Mouse (Mus musculus) CH12.LX (cell line): ENCODE measurements around the gene 1600014C10Rik. TPM values are rescaled to one million over a fixed set of nuclear protein-coding genes. Genes with fewer than 3 reads are reported as not detected.

Source experiments
- DNase-seq: peaks from one replicate; pipeline ENCODE4 v3.0.0-alpha.2; 2013; ENCODE audit errors: extremely low read depth
- H3K27ac ChIP-seq: 2 replicates; pipeline ENCODE4 v1.5.1; 2012; ENCODE audit warnings: low read depth, mild to moderate bottlenecking, control low read depth, moderate library complexity; ENCODE audit not compliant: insufficient read depth
- H3K27me3 ChIP-seq: replicated peaks from 2 replicates; pipeline ENCODE3; 2012; ENCODE audit warnings: inconsistent platforms
- H3K36me3 ChIP-seq, 2 experiments: replicated peaks in 1 of 2; 2 replicates each; pipeline versions ENCODE3 to v1.6.1; 2012; ENCODE audit warnings: inconsistent platforms in 1 of 2, low read length in 1 of 2, mild to moderate bottlenecking in 1 of 2, mixed read lengths in 1 of 2, moderate library complexity in 1 of 2; ENCODE audit not compliant: control insufficient read depth in 1 of 2, insufficient read depth in 1 of 2
- H3K4me1 ChIP-seq, 2 experiments: 2 replicates each; pipeline ENCODE4 v1.6.1; 2012; ENCODE audit warnings: inconsistent platforms in 1 of 2, moderate library complexity in 1 of 2; ENCODE audit not compliant: insufficient read depth in 2 of 2, control insufficient read depth in 1 of 2
- H3K4me2 ChIP-seq: 2 replicates; pipeline ENCODE4 v1.6.1; 2012; ENCODE audit warnings: low read depth, mild to moderate bottlenecking, control low read depth; ENCODE audit not compliant: poor library complexity, insufficient read depth, severe bottlenecking
- H3K4me3 ChIP-seq, 3 experiments: fragments of 150-350 bp in 1 of 3; sonication (generic) in 1 of 3; replicated peaks in 1 of 3; 2 replicates each; pipeline versions ENCODE3 to v1.5.1; 2011 to 2012; ENCODE audit warnings: low read depth in 2 of 3, low read length in 2 of 3, mild to moderate bottlenecking in 2 of 3, moderate library complexity in 2 of 3, control low read depth in 1 of 3, improper control_type of control experiment in 1 of 3, inconsistent platforms in 1 of 3, mixed read lengths in 1 of 3; ENCODE audit not compliant: poor library complexity in 1 of 3
- H3K79me2 ChIP-seq: replicated peaks from 2 replicates; pipeline ENCODE4 v1.6.1; 2012; ENCODE audit warnings: mild to moderate bottlenecking, moderate library complexity; ENCODE audit not compliant: control insufficient read depth, poor library complexity, insufficient read depth, severe bottlenecking; ENCODE audit errors: extremely low read depth
- H3K9ac ChIP-seq: 2 replicates; pipeline ENCODE4 v1.6.1; 2012; ENCODE audit warnings: low read depth, mild to moderate bottlenecking, control low read depth, moderate library complexity; ENCODE audit not compliant: insufficient read depth
- H3K9me3 ChIP-seq: replicated peaks from 2 replicates; pipeline ENCODE3; 2012; ENCODE audit warnings: low read length, inconsistent platforms, mixed read lengths
- CTCF ChIP-seq, 2 experiments: IDR thresholded peaks in 1 of 2; conservative IDR thresholded peaks in 1 of 2; 2 replicates each; pipeline ENCODE4 v1.5.1; 2011 to 2012; ENCODE audit warnings: low read depth in 2 of 2, low read length in 2 of 2, improper control_type of control experiment in 1 of 2, inconsistent platforms in 1 of 2, mild to moderate bottlenecking in 1 of 2, moderate library complexity in 1 of 2
- E2F4 ChIP-seq: IDR thresholded peaks from 2 replicates; pipeline ENCODE4 v1.6.1; 2011; ENCODE audit warnings: low read depth, low read length, improper control_type of control experiment; ENCODE audit not compliant: insufficient replicate concordance
- ELF1 ChIP-seq: IDR thresholded peaks from 2 replicates; pipeline ENCODE4 v1.6.1; 2014; ENCODE audit warnings: low read depth, mild to moderate bottlenecking, inconsistent platforms, low read length, improper control_type of control experiment
- IRF4 ChIP-seq: IDR thresholded peaks from 2 replicates; pipeline ENCODE4 v1.6.1; 2014; ENCODE audit warnings: low read depth, mild to moderate bottlenecking, inconsistent platforms, low read length, improper control_type of control experiment
- JUN ChIP-seq: IDR thresholded peaks from 2 replicates; pipeline ENCODE4 v1.6.1; 2011; ENCODE audit warnings: low read depth, mild to moderate bottlenecking, low read length, improper control_type of control experiment, moderate library complexity; ENCODE audit not compliant: insufficient read depth
- MAFK ChIP-seq: IDR thresholded peaks from 2 replicates; pipeline ENCODE4 v1.6.1; 2011; ENCODE audit warnings: low read length, improper control_type of control experiment; ENCODE audit not compliant: insufficient replicate concordance
- NELFE ChIP-seq: IDR thresholded peaks from 2 replicates; pipeline ENCODE4 v1.6.1; 2011; ENCODE audit warnings: low read depth, low read length, improper control_type of control experiment
- NRF1 ChIP-seq: IDR thresholded peaks from 2 replicates; pipeline ENCODE4 v1.6.1; 2014; ENCODE audit warnings: low read depth, mild to moderate bottlenecking, inconsistent platforms, low read length, improper control_type of control experiment, moderate library complexity
- POLR2A ChIP-seq: IDR thresholded peaks from 2 replicates; pipeline ENCODE4 v1.6.1; 2011; ENCODE audit warnings: low read depth, mild to moderate bottlenecking, improper control_type of control experiment, low read length
- RAD21 ChIP-seq: IDR thresholded peaks from 2 replicates; pipeline ENCODE4 v1.6.1; 2011; ENCODE audit warnings: low read depth, mild to moderate bottlenecking, low read length, improper control_type of control experiment, moderate library complexity
- SIN3A ChIP-seq: IDR thresholded peaks from 2 replicates; pipeline ENCODE4 v1.6.1; 2012; ENCODE audit warnings: low read length, improper control_type of control experiment, inconsistent platforms
- SMC3 ChIP-seq: IDR thresholded peaks from 2 replicates; pipeline ENCODE4 v1.6.1; 2011; ENCODE audit warnings: low read depth, low read length, improper control_type of control experiment
- TBP ChIP-seq: conservative IDR thresholded peaks from 2 replicates; pipeline ENCODE4 v1.6.1; 2011; ENCODE audit warnings: low read depth, low read length, improper control_type of control experiment
- TCF12 ChIP-seq: IDR thresholded peaks from 2 replicates; pipeline ENCODE4 v1.6.1; 2014; ENCODE audit warnings: low read depth, mild to moderate bottlenecking, inconsistent platforms, low read length, improper control_type of control experiment
- ZC3H11A ChIP-seq: IDR thresholded peaks from 2 replicates; pipeline ENCODE4 v1.6.1; 2012; ENCODE audit warnings: low read depth, mild to moderate bottlenecking, inconsistent platforms, low read length, improper control_type of control experiment
- ZKSCAN1 ChIP-seq: IDR thresholded peaks from 2 replicates; pipeline ENCODE4 v1.6.1; 2012; ENCODE audit warnings: low read depth, inconsistent platforms, low read length, improper control_type of control experiment, borderline replicate concordance
- ZMIZ1 ChIP-seq: IDR thresholded peaks from 2 replicates; pipeline ENCODE4 v1.6.1; 2012; ENCODE audit warnings: low read depth, mild to moderate bottlenecking, inconsistent platforms, low read length, improper control_type of control experiment
- dilution Hi-C: fragments of 300-500 bp; cut with MboI; formaldehyde crosslinking; loops from 2 replicates; pipeline ENCODE4 v1.14.3; 2020; ENCODE audit warnings: low sequenced_read_pairs; ENCODE audit not compliant: extremely low pct_unique_long_range_greater_than_20kb, extremely low pct_ligation_motif_present
- in situ Hi-C: fragments of 300-500 bp; cut with MboI; formaldehyde crosslinking; loops from 3 replicates; pipeline ENCODE4 v1.14.3; 2019; ENCODE audit warnings: low sequenced_read_pairs, low pct_ligation_motif_present, low pct_unique_long_range_greater_than_20kb, mixed read lengths
- polyA plus RNA-seq: library from polyadenylated mRNA; unstranded; fragments of >175 nt; gene quantifications from 2 replicates; pipeline ENCODE4 v1.2.1, GENCODE M21; 2012; ENCODE audit warnings: low read depth; ENCODE audit not compliant: insufficient read length
- total RNA-seq, 2 experiments: library from RNA; depleted of rRNA; stranded (reverse); fragments of 300-350 nt in 1 of 2; fragments of >200 nt in 1 of 2; gene quantifications; 2 replicates each; pipeline ENCODE4 v1.2.3; 2012 to 2014

The 1600014C10Rik gene
- total and polyA plus RNA-seq, 3 experiments = 7.4 to 10.6 (median 10.3) TPM

DNA sequence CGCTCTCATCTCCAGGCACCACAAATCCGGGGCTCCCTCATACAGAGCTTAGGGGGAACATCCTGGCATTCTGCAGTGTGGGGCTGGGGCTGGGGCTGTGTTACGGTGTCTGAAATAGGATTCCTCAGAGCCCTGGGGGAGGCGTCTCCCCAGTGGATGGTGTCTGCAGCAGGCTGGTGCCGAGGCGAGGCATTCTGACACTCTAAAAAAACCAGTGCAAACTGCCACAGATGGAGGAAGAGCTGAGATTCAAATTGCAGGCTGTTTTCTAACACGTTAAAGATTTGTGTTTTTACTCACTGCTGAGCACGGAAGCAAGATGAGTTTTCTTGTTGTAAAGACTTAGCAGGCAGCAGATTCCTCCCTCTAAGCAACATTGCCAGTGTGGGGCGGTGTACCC is 42.7 kb upstream of the 1600014C10Rik start:
- no peak overlapping the region for H3K9ac ChIP-seq
- H3K79me2 ChIP-seq = no peaks in the 10 kb centered on the region
- no peak for DNase-seq
- H3K4me2 ChIP-seq = no peak overlapping the region
- H3K4me3 ChIP-seq = no peak overlapping the region
- dilution Hi-C loops (no loop called here), in situ Hi-C loops (no loop called here)
- no peaks in the 10 kb centered on the region for H3K9me3 ChIP-seq
- H3K27me3 ChIP-seq = no peaks in the 10 kb centered on the region
- no peaks in the 10 kb centered on the region for H3K36me3 ChIP-seq
- no peak overlapping the region for H3K27ac ChIP-seq
- peaks cover 0 to 33% of the 10 kb centered on the region in 2 experiments; a peak in 2 of 4 replicates for H3K4me1 ChIP-seq
- TF ChIP-seq E2F4 (no peak), ZKSCAN1 (no peak), IRF4 (no peak), TCF12 (no peak), NRF1 (no peak), TBP (no peak), MAFK (no peak), NELFE (no peak), POLR2A (no peak), JUN (no peak)
- TF ChIP-seq, all 38 proteins: peak for 0

DNA sequence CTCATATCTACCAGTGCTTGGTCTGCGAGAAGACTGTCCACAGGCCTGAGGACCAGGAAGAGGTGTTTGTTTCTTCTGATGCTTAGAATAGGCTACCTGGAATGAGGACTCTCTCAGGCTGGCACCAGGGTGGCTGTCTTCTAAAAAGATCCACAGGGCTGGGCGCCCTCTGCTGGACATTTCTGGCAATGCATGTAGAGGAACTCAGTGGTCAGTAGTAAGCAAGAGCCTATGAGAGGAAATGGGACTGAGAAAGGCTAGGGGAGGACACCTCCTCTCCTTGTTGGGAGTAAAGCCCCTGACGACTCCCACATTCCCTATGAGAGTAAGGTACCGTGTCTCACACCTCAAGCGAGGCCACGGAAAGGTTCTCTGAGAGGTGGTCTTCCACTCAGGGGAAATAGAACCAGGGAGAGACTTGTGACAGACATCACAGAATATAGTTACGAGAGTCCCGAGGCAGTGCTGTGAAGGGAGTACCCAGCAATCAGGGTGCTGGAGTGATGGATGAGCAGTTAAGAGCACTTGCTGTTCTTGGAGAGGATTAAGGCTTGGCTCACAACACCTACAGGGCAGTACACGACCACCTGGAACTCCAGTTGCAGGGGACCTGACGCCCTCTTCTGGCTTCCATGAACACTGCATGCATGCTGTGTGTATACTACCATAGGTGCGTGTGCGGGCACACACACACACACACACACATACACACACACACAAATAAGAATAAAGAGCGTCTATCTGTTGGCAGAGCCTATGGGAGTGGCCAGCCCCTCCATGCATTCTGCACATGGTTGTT is 41.1 kb upstream of the 1600014C10Rik start:
- TF ChIP-seq SMC3 (peak; percentile 91), NELFE (peak; percentile 30; the same call in 1 of the 2 replicates), SIN3A (no peak), ZMIZ1 (no peak), ELF1 (peak; percentile 9; the same call in 1 of the 2 replicates), RAD21 (peak; percentile 82), ZC3H11A (peak; percentile 45), CTCF (conservative IDR thresholded peaks at IDR 0.05 in 1 of 2, IDR thresholded peaks at IDR 0.05 in 1 of 2; ENCODE audit: low read depth in 2 of 2, low read length in 2 of 2) (peak; percentile 94 to 96)
- H3K9me3 ChIP-seq = no peaks in the 10 kb centered on the region
- H3K79me2 ChIP-seq = no peaks in the 10 kb centered on the region
- dilution Hi-C loops = no loop called here
- no peak overlapping the region for H3K27ac ChIP-seq
- H3K36me3 ChIP-seq = no peaks in the 10 kb centered on the region
- H3K4me3 ChIP-seq = no peak overlapping the region
- no peak overlapping the region for H3K9ac ChIP-seq
- H3K4me2 ChIP-seq = no peak overlapping the region
- H3K4me1 ChIP-seq = peaks cover 0 to 17% of the 10 kb centered on the region in 2 experiments; a peak in 2 of 4 replicates
- peak; percentile 89 for DNase-seq
- in situ Hi-C loops = no loop called here
- peaks cover 2% of the 10 kb centered on the region for H3K27me3 ChIP-seq
